ENCODE assay signal across 9 mouse cellular contexts in genomic region chr11:88557828-88558580, GRCm38 (mm10).
DNase-seq lines count a peak whose midpoint lies in the region; ATAC-seq and TF ChIP-seq lines count a peak whose summit lies in the region.
"Had no signal": no experiment of that assay in that cellular context is flagged by ENCODE, and none has a peak within 500 bp of the region (broad histone marks: within the 10 kb centered on the region; RNA-seq: fewer than 3 reads in every experiment).

No protein-coding gene starts in this region.

- H3K4me1 ChIP-seq in liver, adult 2 months (ENCODE audit: control insufficient read depth, insufficient read depth, low read length), result peaks cover 7% of the 10 kb centered on the region
- peaks cover 70% of the 10 kb centered on the region for H3K4me1 ChIP-seq in liver, embryonic 15.5 days (replicated peaks)
- H3K4me1 ChIP-seq in stomach, embryonic 15.5 days, result peaks cover 64% of the 10 kb centered on the region

- no peak overlapping the region for H3K4me2 ChIP-seq in liver, embryonic 15.5 days
- no peak overlapping the region for H3K4me2 ChIP-seq in stomach, embryonic 15.5 days

- H3K27me3 ChIP-seq in liver, adult 2 months (ENCODE audit: control insufficient read depth, insufficient read depth, low read length), result no peaks in the 10 kb centered on the region
- no peaks in the 10 kb centered on the region for H3K27me3 ChIP-seq in liver, embryonic 15.5 days
- H3K27me3 ChIP-seq in stomach, embryonic 15.5 days (replicated peaks), result no peaks in the 10 kb centered on the region

- peak; percentile 13 for DNase-seq in liver, adult 2 months (ENCODE audit: extremely low read depth, low read depth, low spot score)
- DNase-seq in liver, result no peak
- no peak for DNase-seq in cerebellum, postnatal 4 days (ENCODE audit: low spot score in 2 of 2)
- no peak for DNase-seq in spleen, adult 18-20 months
- DNase-seq: retina, postnatal 1 day had no signal

- H3K27ac ChIP-seq in liver, adult 2 months (replicated peaks; ENCODE audit: insufficient read depth, low read depth, low read length), result no peak overlapping the region
- peak overlapping the region; percentile 24; the same call in 1 of the 2 replicates for H3K27ac ChIP-seq in liver, embryonic 15.5 days (replicated peaks)
- peak overlapping the region; percentile 49; the same call in 1 of the 2 replicates for H3K27ac ChIP-seq in stomach, embryonic 15.5 days
- H3K27ac ChIP-seq: liver, embryonic 14.5 days had no signal

- peak; percentile 63 for ATAC-seq in granulocyte monocyte progenitor cell, adult 5-6 weeks (replicated peaks; ENCODE audit: poor library complexity, severe bottlenecking)
- ATAC-seq in liver, embryonic 15.5 days (ENCODE audit: insufficient read depth), result peak; percentile 16; the same call in 1 of the 2 replicates
- ATAC-seq in stomach, embryonic 15.5 days (ENCODE audit: insufficient read depth, low FRiP score, low read depth), result no peak

- no peak for TF ChIP-seq CTCF in liver, adult 2 months (IDR thresholded peaks at IDR 0.05; ENCODE audit: low read depth, low read length)

- TF ChIP-seq POLR2A in liver, adult 2 months (IDR thresholded peaks at IDR 0.05; ENCODE audit: extremely low read depth, insufficient read depth, low read length), result no peak

- H3K9ac ChIP-seq in liver, adult 2 months (ENCODE audit: low read depth, low read length), result no peak overlapping the region
- no peak overlapping the region for H3K9ac ChIP-seq in liver, embryonic 15.5 days
- H3K9ac ChIP-seq in stomach, embryonic 15.5 days, result no peak overlapping the region
- H3K9ac ChIP-seq: liver, embryonic 14.5 days had no signal

- 39% methylated on average over 6 of the region's 6 CpGs for WGBS in liver, adult 2 months
- WGBS in liver, embryonic 15.5 days (ENCODE audit: insufficient replicate concordance), result 63% methylated on average over 6 of the region's 6 CpGs
- WGBS in stomach, embryonic 15.5 days, result 46% methylated on average over 6 of the region's 6 CpGs

- no peaks in the 10 kb centered on the region for H3K36me3 ChIP-seq in liver, adult 2 months (ENCODE audit: control insufficient read depth, insufficient read depth, low read length)
- no peaks in the 10 kb centered on the region for H3K36me3 ChIP-seq in liver, embryonic 15.5 days (replicated peaks)
- H3K36me3 ChIP-seq in stomach, embryonic 15.5 days, result no peaks in the 10 kb centered on the region

- H3K4me3 ChIP-seq in liver, adult 2 months (ENCODE audit: insufficient read depth, low read depth, low read length), result no peak overlapping the region
- H3K4me3 ChIP-seq in liver, embryonic 15.5 days (replicated peaks), result no peak overlapping the region
- no peak overlapping the region for H3K4me3 ChIP-seq in stomach, embryonic 15.5 days (replicated peaks)

- H3K9me3 ChIP-seq in liver, embryonic 15.5 days (replicated peaks), result no peaks in the 10 kb centered on the region
- no peaks in the 10 kb centered on the region for H3K9me3 ChIP-seq in stomach, embryonic 15.5 days

- H3K79me2 ChIP-seq in liver, adult 2 months (ENCODE audit: control insufficient read depth, insufficient read depth, low read length), result no peaks in the 10 kb centered on the region
